In the genomic region with DNA sequence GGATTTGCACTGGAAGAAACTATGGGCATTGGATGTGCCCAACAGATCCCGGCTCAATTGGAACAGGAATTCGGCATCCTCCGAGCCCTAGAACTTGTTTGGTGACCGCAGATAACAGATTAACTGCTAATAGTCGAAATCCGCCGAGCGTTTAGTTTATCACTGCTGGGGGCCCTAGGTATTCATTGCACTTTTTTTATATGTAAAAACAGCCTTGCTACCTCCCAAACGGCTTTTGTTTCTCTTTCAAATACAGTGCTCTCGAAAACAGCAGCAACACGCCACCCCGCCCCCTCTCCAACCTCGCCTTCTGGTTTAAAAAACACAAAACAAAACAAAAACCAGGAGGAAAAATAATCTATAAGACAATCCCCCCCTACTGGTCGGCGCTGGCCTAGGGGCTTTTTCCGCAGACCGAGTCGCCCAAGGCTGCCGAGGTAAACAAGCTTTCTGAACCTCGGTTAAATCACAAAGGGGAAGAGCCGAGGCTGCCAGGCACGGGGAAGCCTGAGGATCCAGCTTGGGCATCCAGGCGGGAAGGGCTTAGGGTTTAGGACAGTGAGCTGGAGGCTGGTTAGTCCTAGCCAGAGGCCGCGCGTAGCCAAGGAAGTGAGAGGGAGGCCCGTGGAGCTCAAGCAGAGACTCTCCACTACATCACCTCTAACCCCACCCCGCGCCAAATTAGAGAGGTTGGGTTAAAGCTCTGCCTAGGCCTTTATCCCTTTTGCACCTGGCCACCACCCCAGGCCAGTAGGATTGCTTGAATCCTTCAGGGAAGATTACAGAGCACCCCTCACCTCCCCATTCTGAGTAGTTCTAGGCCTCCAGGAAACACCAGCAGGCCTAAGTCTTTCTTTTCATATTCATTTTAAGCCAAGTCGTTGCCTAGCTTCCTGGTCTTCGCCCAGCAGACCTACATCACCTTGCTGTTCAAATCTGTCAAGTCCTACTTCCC, we compare ENCODE assay signal across 8 mouse cellular contexts. TPM values are rescaled to one million over a fixed set of nuclear protein-coding genes. Genes with fewer than 3 reads are reported as not detected.
DNase-seq lines count a peak whose midpoint lies in the region; ATAC-seq and TF ChIP-seq lines count a peak whose summit lies in the region.

No protein-coding gene starts in this region.

- H3K9me3 ChIP-seq in intestine, embryonic 15.5 days = no peaks in the 10 kb centered on the region
- H3K9me3 ChIP-seq in intestine, postnatal 0 days (ENCODE audit: control insufficient read depth) = no peaks in the 10 kb centered on the region
- no peaks in the 10 kb centered on the region for H3K9me3 ChIP-seq in forebrain, postnatal 0 days (ENCODE audit: low read length)
- no peaks in the 10 kb centered on the region for H3K9me3 ChIP-seq in midbrain, embryonic 14.5 days (ENCODE audit: control insufficient read depth, low read length)

- no peak overlapping the region for H3K27ac ChIP-seq in intestine, embryonic 15.5 days
- H3K27ac ChIP-seq in intestine, postnatal 0 days (ENCODE audit: low read depth, low read length) = no peak overlapping the region
- H3K27ac ChIP-seq in forebrain, postnatal 0 days (ENCODE audit: low read depth, low read length) = no peak overlapping the region
- H3K27ac ChIP-seq in midbrain, embryonic 14.5 days (replicated peaks; ENCODE audit: low read depth, low read length) = no peak overlapping the region

- H3K4me2 ChIP-seq in intestine, embryonic 15.5 days (replicated peaks) = 0 out of 2 replicates have a peak overlapping the region, but pooled peaks have one; percentile 4
- no peak overlapping the region for H3K4me2 ChIP-seq in intestine, postnatal 0 days (replicated peaks; ENCODE audit: low read depth)
- H3K4me2 ChIP-seq in forebrain, postnatal 0 days (ENCODE audit: low read depth) = no peak overlapping the region
- H3K4me2 ChIP-seq in midbrain, embryonic 14.5 days (ENCODE audit: low read length) = 0 out of 2 replicates have a peak overlapping the region, but pooled peaks have one; percentile 12

- H3K4me3 ChIP-seq in intestine, embryonic 15.5 days (replicated peaks) = no peak overlapping the region
- no peak overlapping the region for H3K4me3 ChIP-seq in intestine, postnatal 0 days (ENCODE audit: low read depth, low read length)
- H3K4me3 ChIP-seq in forebrain, postnatal 0 days (ENCODE audit: low read depth, low read length) = no peak overlapping the region
- no peak overlapping the region for H3K4me3 ChIP-seq in midbrain, embryonic 14.5 days (replicated peaks; ENCODE audit: low read depth, low read length)

- H3K9ac ChIP-seq in intestine, embryonic 15.5 days = no peak overlapping the region
- no peak overlapping the region for H3K9ac ChIP-seq in intestine, postnatal 0 days (ENCODE audit: low read depth, low read length)
- H3K9ac ChIP-seq in forebrain, postnatal 0 days = no peak overlapping the region
- no peak overlapping the region for H3K9ac ChIP-seq in midbrain, embryonic 14.5 days (replicated peaks; ENCODE audit: low read length)

- no peak for ATAC-seq in intestine, embryonic 15.5 days
- no peak for ATAC-seq in intestine, postnatal 0 days
- ATAC-seq in forebrain, postnatal 0 days = no peak
- no peak for ATAC-seq in midbrain, embryonic 14.5 days (ENCODE audit: low FRiP score, low TSS enrichment)

- TF ChIP-seq CTCF in intestine, postnatal 0 days (IDR thresholded peaks at IDR 0.05; ENCODE audit: low read depth) = no peak
- peak; percentile 29 for TF ChIP-seq CTCF in forebrain, postnatal 0 days (IDR thresholded peaks at IDR 0.05; ENCODE audit: low read depth)

- peaks cover 17% of the 10 kb centered on the region; the same call in 1 of the 2 replicates for H3K4me1 ChIP-seq in intestine, embryonic 15.5 days (replicated peaks)
- H3K4me1 ChIP-seq in intestine, postnatal 0 days (replicated peaks; ENCODE audit: control insufficient read depth, insufficient read depth, low read length) = no peaks in the 10 kb centered on the region
- no peaks in the 10 kb centered on the region for H3K4me1 ChIP-seq in forebrain, postnatal 0 days (ENCODE audit: insufficient read depth)
- peaks cover 14% of the 10 kb centered on the region; the same call in 1 of the 2 replicates for H3K4me1 ChIP-seq in midbrain, embryonic 14.5 days (ENCODE audit: control insufficient read depth, insufficient read depth, low read length)

- H3K36me3 ChIP-seq in intestine, embryonic 15.5 days = no peaks in the 10 kb centered on the region
- H3K36me3 ChIP-seq in intestine, postnatal 0 days (ENCODE audit: control insufficient read depth, insufficient read depth) = no peaks in the 10 kb centered on the region
- H3K36me3 ChIP-seq in forebrain, postnatal 0 days (ENCODE audit: insufficient read depth) = no peaks in the 10 kb centered on the region
- H3K36me3 ChIP-seq in midbrain, embryonic 14.5 days (ENCODE audit: control insufficient read depth, insufficient read depth, low read length) = no peaks in the 10 kb centered on the region

- DNase-seq in ES-CJ7 (ENCODE audit: low read depth, low spot score) = peak; percentile 83
- no peak for DNase-seq in forebrain, postnatal 0 days
- DNase-seq in midbrain, embryonic 14.5 days = peak; percentile 61
- DNase-seq in frontal cortex, postnatal 14 days (ENCODE audit: low spot score in 2 of 2) = no peak
- no peak for DNase-seq in adrenal gland, adult 18-20 months (ENCODE audit: low spot score in 2 of 2)
- no peak for DNase-seq in adrenal gland, adult 2 months

- 32% methylated on average over 31 of the region's 31 CpGs for WGBS in intestine, embryonic 15.5 days
- 41% methylated on average over 31 of the region's 31 CpGs for WGBS in intestine, postnatal 0 days
- 24% methylated on average over 31 of the region's 31 CpGs for WGBS in forebrain, postnatal 0 days
- 13% methylated on average over 31 of the region's 31 CpGs for WGBS in midbrain, embryonic 14.5 days

- H3K27me3 ChIP-seq in intestine, embryonic 15.5 days (replicated peaks) = peaks cover 24% of the 10 kb centered on the region
- peaks cover 17% of the 10 kb centered on the region; the same call in 1 of the 2 replicates for H3K27me3 ChIP-seq in intestine, postnatal 0 days (replicated peaks; ENCODE audit: control insufficient read depth, insufficient read depth, low read length)
- H3K27me3 ChIP-seq in forebrain, postnatal 0 days (ENCODE audit: insufficient read depth, low read length) = no peaks in the 10 kb centered on the region
- peaks cover 19% of the 10 kb centered on the region for H3K27me3 ChIP-seq in midbrain, embryonic 14.5 days (ENCODE audit: control insufficient read depth, insufficient read depth, low read length)

RNA-seq across cellular contexts. Expression of a gene that starts 6.7 kb away (rescaled TPM):
- 12.4 and 13.7 TPM in 2 replicates for polyA plus RNA-seq in intestine, embryonic 15.5 days (2015; fragmentation: Nextera tagmentation; extraction: Ambion mirVana)
- polyA plus RNA-seq in intestine, postnatal 0 days (2015; fragmentation: Nextera tagmentation; extraction: Ambion mirVana) = 4.2 and 4.8 TPM in 2 replicates
- total RNA-seq in forebrain, postnatal 0 days (2014; rRNA removed) = 32.1 and 33.5 TPM in 2 replicates
- 10.3 and 10.5 TPM in 2 replicates for polyA plus RNA-seq in forebrain, postnatal 0 days (2015; fragmentation: Nextera tagmentation; extraction: Ambion mirVana)
- 20.8 and 26.6 TPM in 2 replicates for polyA plus RNA-seq in midbrain, embryonic 14.5 days (2014; fragmentation: Nextera tagmentation; extraction: Ambion mirVana)
- 10 to 100 TPM; 12.7 to 16.5 TPM for total RNA-seq in adrenal gland, adult 18-20 months (2021)
- total RNA-seq in adrenal gland, adult 2 months (2021) = 10 to 100 TPM; 11.8 to 16.9 TPM
- 7.5 and 9.3 TPM in 2 replicates for polyA plus RNA-seq in adrenal gland, adult 2 months (2012; rRNA removed)

Comparison
In these comparisons a context has a peak if more than half of its experiments do, and no peak if none do; other contexts are left out.
1. H3K4me2 ChIP-seq: peak in intestine, embryonic 15.5 days (single experiment) and midbrain, embryonic 14.5 days (single experiment); none in intestine, postnatal 0 days (single experiment) and forebrain, postnatal 0 days (single experiment).
2. DNase-seq: peak in ES-CJ7 (single experiment) and midbrain, embryonic 14.5 days (single experiment); none in forebrain, postnatal 0 days (single experiment), frontal cortex, postnatal 14 days (0 of 2), adrenal gland, adult 18-20 months (0 of 2) and adrenal gland, adult 2 months (single experiment).